Mouse (Mus musculus) gastrocnemius, adult 18-20 months (tissue): ENCODE data around the gene Hyal2. TPM values are rescaled to one million over a fixed set of nuclear protein-coding genes. Genes with fewer than 3 reads are reported as not detected.
A peak's percentile ranks its signal among the peaks of the same experiment; 100 is the strongest.

Experiments
- DNase-seq: peaks from one replicate; pipeline ENCODE4 v3.0.0; 2021; ENCODE audit warnings: low spot score
- total RNA-seq, 2 experiments: library from RNA; stranded (reverse); gene quantifications; 2 replicates each; pipeline ENCODE4 v1.2.3; 2021

Hyal2 gene
- total RNA-seq, 2 experiments from 2014 or later, result 14.0 to 25.3 TPM

GRCm38 (mm10) chr9:107586974-107587832, 19.5 kb downstream of the Hyal2 start, which contains the start of gene Ifrd2:
Gene Ifrd2, plus strand, starts transcription at chr9:107587642.
- peak; percentile 98 for DNase-seq

- DNase-seq, result no peak
Observed at GRCm38 (mm10) chr9:107587833-107588639, 20.3 kb downstream of the Hyal2 start.

GRCm38 (mm10) chr9:107590058-107590772, 22.5 kb downstream of the Hyal2 start:
- peak; percentile 83 for DNase-seq

- DNase-seq, result no peak
Observed at GRCm38 (mm10) chr9:107590773-107591060, 23.0 kb downstream of the Hyal2 start.

- peak; percentile 83 for DNase-seq
Observed at GRCm38 (mm10) chr9:107593101-107593976, 25.6 kb downstream of the Hyal2 start.

- no peak for DNase-seq
Observed at GRCm38 (mm10) chr9:107594281-107595062, 26.7 kb downstream of the Hyal2 start.

- peak; percentile 89 for DNase-seq
Observed at GRCm38 (mm10) chr9:107596619-107597569, 29.1 kb downstream of the Hyal2 start.

- DNase-seq, result no peak
Observed at GRCm38 (mm10) chr9:107598385-107598784, 30.6 kb downstream of the Hyal2 start.

GRCm38 (mm10) chr9:107599433-107599832, 31.7 kb downstream of the Hyal2 start:
- no peak for DNase-seq

GRCm38 (mm10) chr9:107599842-107600241, 32.1 kb downstream of the Hyal2 start:
- DNase-seq, result no peak

- no peak for DNase-seq
Observed at GRCm38 (mm10) chr9:107600745-107601144, 33.0 kb downstream of the Hyal2 start.

GRCm38 (mm10) chr9:107601275-107601674, 33.5 kb downstream of the Hyal2 start:
- no peak for DNase-seq

- DNase-seq, result peak; percentile 95
Observed at GRCm38 (mm10) chr9:107602068-107602648, 34.4 kb downstream of the Hyal2 start.

GRCm38 (mm10) chr9:107603251-107603650, 35.5 kb downstream of the Hyal2 start:
- no peak for DNase-seq

- DNase-seq, result no peak
Observed at GRCm38 (mm10) chr9:107605041-107605661, 37.4 kb downstream of the Hyal2 start.

GRCm38 (mm10) chr9:107606591-107606990, 38.8 kb downstream of the Hyal2 start:
- DNase-seq, result peak; percentile 62

GRCm38 (mm10) chr9:107607036-107607435, 39.3 kb downstream of the Hyal2 start:
- no peak for DNase-seq

- no peak for DNase-seq
Observed at GRCm38 (mm10) chr9:107607653-107608245, 40.0 kb downstream of the Hyal2 start.
